ENCODE assay signal across 8 mouse cellular contexts in genomic region chr19:30174919-30175571, GRCm38 (mm10). TPM values are rescaled to one million over a fixed set of nuclear protein-coding genes. Genes with fewer than 3 reads are reported as not detected.
DNase-seq lines count a peak whose midpoint lies in the region; ATAC-seq lines count a peak whose summit lies in the region.

Gene Gldc, minus strand, starts transcription at chr19:30175429.

- peak within 1 kb of the TSS; percentile 98 for H3K4me2 ChIP-seq in embryonic facial prominence, embryonic 11.5 days (ENCODE audit: low read depth, low read length)
- H3K4me2 ChIP-seq in limb, embryonic 12.5 days = peak within 1 kb of the TSS; percentile 100
- H3K4me2 ChIP-seq in midbrain, embryonic 16.5 days (ENCODE audit: low read length) = peak within 1 kb of the TSS; percentile 100

- no peaks in the 10 kb centered on the region for H3K4me1 ChIP-seq in erythroblast, embryonic 14.5 days (ENCODE audit: control insufficient read depth)
- no peaks in the 10 kb centered on the region for H3K4me1 ChIP-seq in embryonic facial prominence, embryonic 11.5 days (ENCODE audit: control insufficient read depth, insufficient read depth, low read length)
- 0 out of 2 replicates have a peak, but pooled peaks cover 3% of the 10 kb centered on the region for H3K4me1 ChIP-seq in limb, embryonic 12.5 days (replicated peaks)
- H3K4me1 ChIP-seq in midbrain, embryonic 16.5 days (ENCODE audit: control insufficient read depth, insufficient read depth, low read length) = peaks cover 13% of the 10 kb centered on the region

- no peak for ATAC-seq in erythroblast, adult 5-6 weeks (replicated peaks; ENCODE audit: low FRiP score, poor library complexity, severe bottlenecking)
- peak; percentile 93 for ATAC-seq in embryonic facial prominence, embryonic 11.5 days (replicated peaks; ENCODE audit: insufficient number of reproducible peaks, low FRiP score, low TSS enrichment, low read depth)
- peak; percentile 87 for ATAC-seq in limb, embryonic 12.5 days (ENCODE audit: insufficient number of reproducible peaks, insufficient read depth, low FRiP score, low TSS enrichment, low read depth)
- peak; percentile 95 for ATAC-seq in midbrain, embryonic 16.5 days

- H3K27me3 ChIP-seq in erythroblast, embryonic 14.5 days (ENCODE audit: control insufficient read depth) = peaks cover 46% of the 10 kb centered on the region
- H3K27me3 ChIP-seq in embryonic facial prominence, embryonic 11.5 days (ENCODE audit: control insufficient read depth, insufficient read depth, low read length) = peaks cover 15% of the 10 kb centered on the region
- peaks cover 34% of the 10 kb centered on the region for H3K27me3 ChIP-seq in limb, embryonic 12.5 days
- peaks cover 3% of the 10 kb centered on the region for H3K27me3 ChIP-seq in midbrain, embryonic 16.5 days (ENCODE audit: control insufficient read depth, insufficient read depth, low read depth, low read length)

- no peak within 1 kb of the TSS for H3K27ac ChIP-seq in embryonic facial prominence, embryonic 11.5 days (replicated peaks; ENCODE audit: low read depth, low read length)
- no peak within 1 kb of the TSS for H3K27ac ChIP-seq in limb, embryonic 12.5 days
- 0 out of 2 replicates have a peak within 1 kb of the TSS, but pooled peaks have one; percentile 31 for H3K27ac ChIP-seq in midbrain, embryonic 16.5 days (ENCODE audit: low read length)

- peak; percentile 77 for DNase-seq in embryonic facial prominence, embryonic 11.5 days (ENCODE audit: low spot score)
- DNase-seq in heart, adult 8-10 months (ENCODE audit: low spot score) = peak; percentile 14
- peak; percentile 75 to 80 for DNase-seq in kidney, adult 8-10 months
- peak; percentile 48 for DNase-seq in testis, postnatal 10 days (ENCODE audit: low spot score)

- peak within 1 kb of the TSS; percentile 55 for H3K4me3 ChIP-seq in erythroblast, embryonic 14.5 days (replicated peaks)
- H3K4me3 ChIP-seq in embryonic facial prominence, embryonic 11.5 days (ENCODE audit: low read depth, low read length) = peak within 1 kb of the TSS; percentile 56
- peak within 1 kb of the TSS; percentile 66 for H3K4me3 ChIP-seq in limb, embryonic 12.5 days (replicated peaks)
- peak within 1 kb of the TSS; percentile 66 for H3K4me3 ChIP-seq in midbrain, embryonic 16.5 days (ENCODE audit: low read depth, low read length)

- H3K9ac ChIP-seq in embryonic facial prominence, embryonic 11.5 days (replicated peaks; ENCODE audit: low read length) = peak within 1 kb of the TSS; percentile 44
- peak within 1 kb of the TSS; percentile 65 for H3K9ac ChIP-seq in limb, embryonic 12.5 days (replicated peaks)
- H3K9ac ChIP-seq in midbrain, embryonic 16.5 days (ENCODE audit: low read depth, low read length) = peak within 1 kb of the TSS; percentile 70

- H3K36me3 ChIP-seq in erythroblast, embryonic 14.5 days (ENCODE audit: control insufficient read depth) = no peaks in the 10 kb centered on the region
- H3K36me3 ChIP-seq in embryonic facial prominence, embryonic 11.5 days (replicated peaks; ENCODE audit: control insufficient read depth, insufficient read depth, low read depth, low read length) = no peaks in the 10 kb centered on the region
- H3K36me3 ChIP-seq in limb, embryonic 12.5 days = no peaks in the 10 kb centered on the region
- H3K36me3 ChIP-seq in midbrain, embryonic 16.5 days (ENCODE audit: control insufficient read depth, insufficient read depth, low read length) = no peaks in the 10 kb centered on the region

- WGBS in embryonic facial prominence, embryonic 11.5 days = under 1% methylated on average over 42 of the region's 53 CpGs
- under 1% methylated on average over 51 of the region's 53 CpGs for WGBS in limb, embryonic 12.5 days
- whole genome bisulfite sequencing in midbrain, embryonic 16.5 days = under 1% methylated on average over 52 of the region's 53 CpGs

- H3K9me3 ChIP-seq in erythroblast, embryonic 14.5 days (ENCODE audit: control insufficient read depth, low read length) = no peaks in the 10 kb centered on the region; the same call in 1 of the 2 replicates
- H3K9me3 ChIP-seq in embryonic facial prominence, embryonic 11.5 days (replicated peaks; ENCODE audit: control insufficient read depth, low read length) = no peaks in the 10 kb centered on the region
- peaks cover 5% of the 10 kb centered on the region; the same call in 1 of the 2 replicates for H3K9me3 ChIP-seq in limb, embryonic 12.5 days
- H3K9me3 ChIP-seq in midbrain, embryonic 16.5 days (replicated peaks; ENCODE audit: control insufficient read depth, low read length, poor library complexity, severe bottlenecking) = no peaks in the 10 kb centered on the region

RNA-seq across cellular contexts. Expression of gene Gldc, which starts in this region (rescaled TPM):
- polyA plus RNA-seq in erythroblast, embryonic 14.5 days (2012) = 0.03 TPM in 1 of 2 replicates, not detected in the other
- not detected in 2 replicates for total RNA-seq in erythroblast, adult 5-6 weeks (2015; ENCODE audit: low replicate concordance)
- not detected in 2 replicates for total RNA-seq in erythroblast, adult 5-6 weeks (2017; ENCODE audit: low replicate concordance)
- 6.3 and 9.4 TPM in 2 replicates for polyA plus RNA-seq in embryonic facial prominence, embryonic 11.5 days (2014; fragmentation: Nextera tagmentation; extraction: Ambion mirVana)
- under 1 TPM; 0.06 to 0.56 (median 0.16) TPM for total RNA-seq in heart, adult 8-10 months (2022)
- polyA plus RNA-seq in limb, embryonic 12.5 days (2016; fragmentation: Nextera tagmentation; extraction: Ambion mirVana) = 4.5 and 4.6 TPM in 2 replicates
- polyA plus RNA-seq in midbrain, embryonic 16.5 days (2015; fragmentation: Nextera tagmentation; extraction: Ambion mirVana) = 5.9 and 6.3 TPM in 2 replicates

Comparison
In these comparisons a context has a peak if more than half of its experiments do, and no peak if none do; other contexts are left out.
1. Peak in DNase-seq in heart, adult 8-10 months; RNA of the gene not detected or under 1 TPM.
2. DNase-seq: peak in every context shown above with its lines; median percentile 78 in kidney, adult 8-10 months; 77 in embryonic facial prominence, embryonic 11.5 days; 48 in testis, postnatal 10 days; 14 in heart, adult 8-10 months.